Mouse (Mus musculus) CD4-positive, CD25-positive, alpha-beta regulatory T cell, adult 9 weeks (primary cell): ENCODE results near the gene Ascc1. TPM values are rescaled to one million over a fixed set of nuclear protein-coding genes. Genes with fewer than 3 reads are reported as not detected.

ENCODE experiments used
- polyA plus RNA-seq: library from polyadenylated mRNA; unstranded; fragments of 100-300 nt; shearing (Covaris generic); gene quantifications from one replicate; pipeline ENCODE4 v1.2.1, GENCODE M21; 2017

The Ascc1 gene
- polyA plus RNA-seq = 48.9 TPM

DNA sequence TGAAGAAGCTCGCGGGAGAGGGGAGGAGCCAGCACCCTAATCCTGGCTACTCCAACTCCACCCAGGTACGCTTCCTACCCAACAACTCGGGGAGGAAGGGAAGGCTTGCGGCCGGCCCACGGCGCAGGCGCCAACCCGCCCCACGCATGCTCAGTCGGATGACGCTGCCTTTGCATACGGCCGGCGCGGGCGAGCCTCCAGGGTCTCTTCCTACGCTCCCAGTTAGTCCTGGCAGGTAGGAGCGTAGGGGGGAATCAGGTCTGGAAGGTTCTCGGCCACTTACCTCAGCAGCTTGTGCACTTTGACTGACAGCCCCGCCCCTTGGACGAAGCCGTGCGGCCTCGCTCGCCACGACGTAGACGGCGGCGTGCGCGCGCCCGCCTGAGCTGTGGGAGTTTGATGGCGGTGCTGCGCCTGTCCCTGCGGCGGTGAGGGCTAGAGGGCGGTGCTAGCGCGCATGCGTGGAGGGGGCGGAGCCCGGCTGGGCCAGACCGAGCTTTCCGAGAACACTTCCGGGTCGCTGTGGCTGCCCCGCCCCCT lies at the start of gene Ascc1, which contains the start of gene Anapc16:
TSS of gene Ascc1 (plus strand) at position 133 of the 540 bp plus-strand sequence.
TSS of gene Anapc16 (minus strand) at position 463 of the 540 bp plus-strand sequence.

DNA sequence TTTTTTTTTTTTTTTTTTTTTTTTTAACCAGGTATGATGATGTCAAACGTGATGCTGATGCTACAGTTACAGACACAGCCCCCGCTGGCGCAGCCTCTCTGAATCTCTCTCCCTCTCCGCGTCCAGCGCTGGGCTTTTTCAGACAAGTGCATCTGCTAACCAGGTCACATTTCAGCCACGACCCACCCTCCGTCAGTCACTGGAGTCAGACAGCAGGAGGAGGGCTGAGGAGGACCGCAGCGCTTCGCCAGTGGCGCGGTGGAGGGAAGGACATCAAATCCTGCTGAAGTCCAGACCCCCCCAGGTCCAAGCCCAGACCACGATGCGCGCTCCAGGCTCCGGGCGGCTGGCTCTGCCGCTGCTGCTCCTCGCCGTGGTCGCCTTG lies 103.5 kb downstream of the Ascc1 start, which contains the start of gene Spock2:
TSS of gene Spock2 (plus strand) at position 74 of the 385 bp plus-strand sequence.

Other genes with a start within 250 kb of the Ascc1 start
- gene Dnajb12, start 123.2 kb upstream of the Ascc1 start, polyA plus RNA-seq = 18.9 TPM
- gene Ddit4, start 51.0 kb upstream of the Ascc1 start, polyA plus RNA-seq = 98.2 TPM
- gene Anapc16, start 330 bp downstream of the Ascc1 start, polyA plus RNA-seq = 149 TPM
- 7.2 TPM for gene Spock2, start 103.4 kb downstream of the Ascc1 start, polyA plus RNA-seq
- 0.09 TPM for gene Chst3, start 216.5 kb downstream of the Ascc1 start, polyA plus RNA-seq